Mouse (Mus musculus) liver, embryonic 14.5 days (tissue): ENCODE measurements around the gene Txlna. TPM values are rescaled to one million over a fixed set of nuclear protein-coding genes. Genes with fewer than 3 reads are reported as not detected.

Experiments used
- ATAC-seq: fragments of 200-750 bp; cut with Nextera tagmentation; 2 replicates; pipeline ENCODE4 v1.8.0; 2017; ENCODE audit warnings: moderate number of reproducible peaks, mild to moderate bottlenecking, moderate library complexity; ENCODE audit not compliant: insufficient read depth
- DNase-seq, 3 experiments: peaks; one replicate each; pipeline ENCODE4 v3.0.0-alpha.2; 2012 to 2013; ENCODE audit warnings: low read depth in 3 of 3, low spot score in 3 of 3
- H3K27ac ChIP-seq: fragments of 300-500 bp; sonication (generic); 2 replicates; pipeline ENCODE4 v1.5.1; 2014; ENCODE audit warnings: moderate library complexity, mild to moderate bottlenecking, control low read depth, inconsistent platforms
- H3K27me3 ChIP-seq: fragments of 300-500 bp; sonication (generic); 2 replicates; pipeline ENCODE4 v1.6.1; 2014; ENCODE audit warnings: mild to moderate bottlenecking, low read length, moderate library complexity; ENCODE audit not compliant: control insufficient read depth, insufficient read depth
- H3K36me3 ChIP-seq: fragments of 300-500 bp; sonication (generic); replicated peaks from 2 replicates; pipeline ENCODE4 v1.6.1; 2014; ENCODE audit warnings: low read depth; ENCODE audit not compliant: control insufficient read depth, insufficient read depth
- H3K4me1 ChIP-seq, 2 experiments: fragments of 200-500 bp in 1 of 2; fragments of 300-500 bp in 1 of 2; sonication (generic) in 1 of 2; replicated peaks; 2 replicates each; pipeline ENCODE4 v1.6.1; 2012 to 2014; ENCODE audit warnings: antibody characterized with exemption in 1 of 2, inconsistent platforms in 1 of 2, low read length in 1 of 2; ENCODE audit not compliant: control insufficient read depth in 2 of 2, insufficient read depth in 2 of 2
- H3K4me2 ChIP-seq: fragments of 300-500 bp; sonication (generic); 2 replicates; pipeline ENCODE4 v1.6.1; 2014; ENCODE audit warnings: low read depth, mild to moderate bottlenecking, control low read depth, moderate library complexity
- H3K4me3 ChIP-seq, 2 experiments: fragments of 200-500 bp in 1 of 2; fragments of 300-500 bp in 1 of 2; sonication (generic) in 1 of 2; 2 replicates each; pipeline ENCODE4 v1.5.1; 2012 to 2014; ENCODE audit warnings: low read depth in 2 of 2, low read length in 2 of 2, mild to moderate bottlenecking in 2 of 2, control low read depth in 1 of 2, inconsistent platforms in 1 of 2, moderate library complexity in 1 of 2; ENCODE audit not compliant: insufficient read depth in 1 of 2
- H3K9ac ChIP-seq: fragments of 300-500 bp; sonication (generic); replicated peaks from 2 replicates; pipeline ENCODE4 v1.6.1; 2014; ENCODE audit warnings: mild to moderate bottlenecking, control low read depth, moderate library complexity
- H3K9me3 ChIP-seq: fragments of 300-500 bp; sonication (generic); 2 replicates; pipeline ENCODE4 v1.6.1; 2016; ENCODE audit warnings: low read length, mixed read lengths; ENCODE audit not compliant: control insufficient read depth
- CTCF ChIP-seq: IDR thresholded peaks from 2 replicates; pipeline ENCODE4 v1.5.1; 2016; ENCODE audit warnings: antibody characterized with exemption, low read depth, control low read depth
- EP300 ChIP-seq: IDR thresholded peaks from 2 replicates; pipeline ENCODE4 v1.6.1; 2016; ENCODE audit warnings: antibody characterized with exemption, low read depth
- WGBS: fragments of 180-500 bp; shearing (Covaris S2); extraction: QIAGEN DNeasy Blood & Tissue Kit; methylation state at CpG from one replicate; pipeline ENCODE4 v1.1.7; 2014; ENCODE audit not compliant: insufficient replicate concordance; 5-methylcytosine and 5-hydroxymethylcytosine counted together
- polyA plus RNA-seq, 2 experiments: library from polyadenylated mRNA; depleted of rRNA in 1 of 2; stranded (reverse) in 1 of 2; unstranded in 1 of 2; fragments of >200 nt; fragmentation: Nextera tagmentation in 1 of 2; extraction: Ambion mirVana in 1 of 2; gene quantifications; 2 replicates each; pipeline versions ENCODE4 v1.2.1 to v1.2.3; 2012 to 2014

The Txlna gene
- polyA plus RNA-seq, 2 experiments: 17.0 to 26.3 TPM

GRCm38 (mm10) chr4:129622120-129622802 lies 18.6 kb downstream of the Txlna start:
- ATAC-seq: no peak
- Histone ChIP-seq H3K9me3 (no peaks in the 10 kb centered on the region), H3K4me3 (no peak overlapping the region), H3K4me2 (peak overlapping the region; percentile 97; the same call in 1 of the 2 replicates), H3K36me3 (peaks cover 7% of the 10 kb centered on the region), H3K27ac (no peak overlapping the region), H3K27me3 (no peaks in the 10 kb centered on the region), H3K4me1 (peaks cover 25 to 30% of the 10 kb centered on the region in 2 experiments), H3K9ac (no peak overlapping the region)
- TF ChIP-seq EP300 (no peak), CTCF (no peak)
- 74% methylated on average over 11 of the region's 11 CpGs for WGBS
- DNase-seq: no peak

GRCm38 (mm10) chr4:129621283-129621841 lies 19.5 kb downstream of the Txlna start:
- ATAC-seq (no peak), DNase-seq (no peak)
- H3K9me3 ChIP-seq: no peaks in the 10 kb centered on the region
- H3K36me3 ChIP-seq: no peaks in the 10 kb centered on the region; the same call in 1 of the 2 replicates
- H3K27me3 ChIP-seq: no peaks in the 10 kb centered on the region
- H3K4me1 ChIP-seq: peaks cover 25 to 30% of the 10 kb centered on the region in 2 experiments
- no peak overlapping the region for H3K4me2 ChIP-seq
- TF ChIP-seq EP300: no peak
- no peak overlapping the region for H3K9ac ChIP-seq
- WGBS: 71% methylated on average over 8 of the region's 8 CpGs
- H3K27ac ChIP-seq: no peak overlapping the region
- no peak overlapping the region for H3K4me3 ChIP-seq

DNA sequence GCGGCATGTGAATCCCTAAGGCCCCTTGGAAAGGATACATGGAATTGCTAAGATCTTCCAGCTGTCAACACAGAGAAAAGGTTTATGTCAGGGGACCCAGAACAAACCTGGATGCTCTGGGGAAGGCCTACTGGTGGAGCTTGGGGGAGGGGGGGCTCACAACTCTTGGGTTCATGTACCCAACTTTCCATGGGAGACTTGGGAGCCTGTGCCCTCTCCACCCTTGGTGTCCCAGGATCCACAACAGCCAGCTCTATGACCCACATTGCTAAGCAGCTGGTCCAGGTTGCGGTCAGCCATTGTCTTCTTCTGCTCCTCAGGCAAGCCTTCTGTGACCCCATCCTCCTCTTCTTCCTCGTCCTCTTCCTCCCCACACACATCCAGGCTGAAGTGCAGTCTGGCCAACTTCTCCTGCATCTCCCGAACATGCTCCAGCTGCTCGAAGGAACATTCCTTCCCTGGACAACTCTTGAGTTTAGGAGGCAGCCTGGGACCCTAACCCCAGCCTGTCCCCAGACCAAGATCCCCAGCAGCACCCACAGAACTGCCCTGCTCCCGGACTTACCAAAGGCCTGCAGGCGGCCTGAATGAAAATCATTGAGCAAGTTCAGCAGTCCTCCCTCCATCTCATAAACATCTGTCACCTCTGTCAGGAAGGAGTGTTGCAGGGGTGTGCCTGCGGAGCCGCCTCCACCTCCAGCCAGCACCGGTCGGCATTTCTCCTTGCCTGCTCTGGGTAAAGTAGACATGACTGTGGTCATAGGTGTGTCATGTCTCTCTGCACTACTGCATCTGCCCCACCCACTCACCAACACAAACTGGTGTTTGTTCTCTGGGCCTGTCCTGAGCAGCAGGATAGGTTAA lies 20.2 kb downstream of the Txlna start:
- 80% methylated on average over 11 of the region's 11 CpGs for WGBS
- no peaks in the 10 kb centered on the region for H3K9me3 ChIP-seq
- peaks cover 25 to 29% of the 10 kb centered on the region in 2 experiments for H3K4me1 ChIP-seq
- no peak for ATAC-seq
- no peak overlapping the region for H3K27ac ChIP-seq
- no peak for DNase-seq
- H3K36me3 ChIP-seq: no peaks in the 10 kb centered on the region; the same call in 1 of the 2 replicates
- TF ChIP-seq CTCF (no peak), EP300 (no peak)
- H3K9ac ChIP-seq: no peak overlapping the region
- no peaks in the 10 kb centered on the region for H3K27me3 ChIP-seq
- H3K4me2 ChIP-seq: no peak overlapping the region
- no peak overlapping the region for H3K4me3 ChIP-seq

GRCm38 (mm10) chr4:129618786-129619691 lies 21.8 kb downstream of the Txlna start, which contains the start of gene Iqcc:
Iqcc (minus strand) TSS chr4:129619099.
- peak within 1 kb of the TSS; percentile 80 to 87 for H3K4me3 ChIP-seq
- peak within 1 kb of the TSS; percentile 86 for H3K9ac ChIP-seq
- peaks cover 12 to 16% of the 10 kb centered on the region in 2 experiments for H3K4me1 ChIP-seq
- DNase-seq: peak; percentile 76 to 81 (median 77)
- WGBS: 4% methylated on average over 43 of the region's 44 CpGs
- H3K9me3 ChIP-seq: no peaks in the 10 kb centered on the region
- TF ChIP-seq EP300 (no peak), CTCF (peak; percentile 58; the same call in 1 of the 2 replicates)
- H3K36me3 ChIP-seq: no peaks in the 10 kb centered on the region; the same call in 1 of the 2 replicates
- ATAC-seq: peak; percentile 87
- H3K27me3 ChIP-seq: no peaks in the 10 kb centered on the region
- H3K27ac ChIP-seq: peak within 1 kb of the TSS; percentile 46
- peak within 1 kb of the TSS; percentile 91 for H3K4me2 ChIP-seq
